Mouse (Mus musculus) regulatory T cell (primary cell): Measurements from ENCODE around the gene Zcchc14.

Source experiments
- in situ Hi-C: fragments of 300-600 bp; cut with MboI, MseI; formaldehyde crosslinking; loops from one replicate; pipeline ENCODE4 v1.15.1; 2025; ENCODE audit warnings: high pct_unique_total_duplicates

Zcchc14 gene

GRCm38 (mm10) chr8:121588750-121589149, 64.0 kb downstream of the Zcchc14 start:
- in situ Hi-C loops = loop anchor here (10.0 kb wide), 1 partner anchor 1754 kb away; no protein-coding TSS in a partner anchor

DNA sequence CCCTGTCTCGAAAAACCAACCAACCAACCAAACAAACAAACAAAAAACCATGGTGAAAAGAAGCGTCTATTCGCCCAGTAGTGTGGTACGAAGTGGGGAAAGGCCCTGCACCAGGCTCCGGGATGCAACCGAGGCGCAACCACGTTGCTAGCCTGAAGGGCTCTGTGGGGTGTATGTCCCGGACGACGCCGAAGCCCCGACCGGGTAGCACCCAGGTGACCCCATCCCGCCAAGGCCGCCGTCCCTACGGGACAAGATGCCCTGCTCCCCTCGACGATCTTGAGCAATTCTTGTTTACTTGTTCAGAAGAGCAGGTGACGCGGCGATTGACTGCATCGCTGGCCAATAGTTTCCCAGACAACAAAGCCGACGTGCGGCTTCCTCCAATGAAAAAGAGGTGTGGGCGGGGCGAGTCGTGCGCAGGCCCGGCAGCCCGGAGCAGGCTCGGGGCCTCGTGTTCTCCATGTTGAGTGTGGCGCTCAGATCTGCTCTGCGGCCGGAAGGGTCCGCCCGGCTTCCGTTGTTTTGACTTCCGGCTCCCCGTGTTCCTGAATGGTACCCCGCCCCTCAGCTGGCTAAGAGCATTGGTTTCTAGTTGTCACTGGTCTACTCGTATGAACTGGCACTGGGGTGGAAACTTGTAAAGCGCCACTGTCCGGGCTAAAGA, 67.4 kb downstream of the Zcchc14 start:
- in situ Hi-C loops = loop anchor here (10.0 kb wide), 1 partner anchor 1750 kb away; no protein-coding TSS in a partner anchor

GRCm38 (mm10) chr8:121584730-121585129, 68.0 kb downstream of the Zcchc14 start:
- in situ Hi-C loops = loop anchor here (10.0 kb wide), 1 partner anchor 1750 kb away; no protein-coding TSS in a partner anchor

DNA sequence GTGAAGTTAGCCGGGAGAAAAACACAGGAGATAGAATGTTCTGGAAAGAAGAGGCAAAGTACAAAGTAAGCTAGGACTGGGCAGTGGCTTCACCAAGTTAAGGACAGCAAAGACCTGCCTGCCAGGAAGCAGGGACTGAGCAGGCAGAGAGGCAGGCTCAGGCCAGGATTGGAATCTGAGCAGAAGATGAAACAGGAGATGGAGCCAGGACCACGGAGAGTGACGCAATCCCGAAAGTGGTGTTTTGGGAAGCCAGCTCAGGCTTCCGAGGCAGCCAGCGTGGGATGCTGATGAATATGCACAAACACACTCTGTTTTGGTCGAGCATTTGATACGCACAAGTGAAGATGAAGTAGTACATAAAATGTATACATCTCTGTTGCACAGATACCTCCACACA, 69.0 kb downstream of the Zcchc14 start:
- in situ Hi-C loops = loop anchor here (10.0 kb wide), 1 partner anchor 1749 kb away; no protein-coding TSS in a partner anchor

DNA sequence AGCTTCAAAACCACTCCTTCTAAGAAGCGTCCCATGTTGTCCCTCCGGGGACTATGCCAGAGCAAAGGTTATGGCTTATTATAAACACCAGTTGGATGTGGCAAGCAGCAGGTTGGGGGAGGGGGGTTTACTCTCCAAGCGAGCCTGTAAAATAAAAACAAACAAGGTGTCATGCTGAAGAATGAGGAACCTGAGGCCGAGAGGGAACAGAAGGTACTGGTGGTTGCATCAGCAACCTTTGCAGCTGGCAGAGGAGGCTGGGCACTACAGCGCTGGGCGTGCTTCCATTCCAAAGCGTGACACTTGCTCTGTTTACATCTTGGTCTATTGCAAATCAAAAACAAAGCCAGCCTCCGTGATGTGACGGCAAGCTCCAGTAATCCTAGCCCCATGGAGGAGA, 72.2 kb downstream of the Zcchc14 start:
- in situ Hi-C loops = loop anchor here (10.0 kb wide), 1 partner anchor 1746 kb away; no protein-coding TSS in a partner anchor

- in situ Hi-C loops = loop anchor here (10.0 kb wide), 1 partner anchor 986 kb away; the partner anchor contains the start of gene Cdt1
Measured at GRCm38 (mm10) chr8:121578676-121579451, 73.8 kb downstream of the Zcchc14 start, which contains the start of gene Fbxo31. Gene Fbxo31 (minus strand): TSS chr8:121578806.

- in situ Hi-C loops = loop anchor here (10.0 kb wide), 1 partner anchor 987 kb away; the partner anchor contains the start of gene Cdt1
Measured at GRCm38 (mm10) chr8:121577751-121578675, 74.7 kb downstream of the Zcchc14 start.

DNA sequence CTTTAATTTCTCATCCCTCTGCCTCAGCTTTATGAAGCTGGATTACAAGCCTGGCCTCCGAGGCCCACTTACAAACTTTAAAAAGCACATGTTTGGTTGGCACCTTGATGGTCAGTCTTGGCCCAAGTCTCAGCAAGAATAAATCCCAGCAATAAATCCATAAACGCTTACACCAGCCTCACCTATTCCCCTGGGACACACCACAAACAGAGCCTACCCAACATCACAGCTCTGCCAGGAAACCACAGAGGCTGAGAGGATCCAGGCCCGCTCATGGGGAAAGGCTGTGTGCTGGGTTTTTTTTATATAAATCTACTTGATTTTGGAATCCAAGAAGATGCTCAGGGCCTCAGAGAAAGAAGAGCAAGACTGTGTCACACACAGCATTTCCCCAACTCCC, 77.0 kb downstream of the Zcchc14 start:
- in situ Hi-C loops = loop anchor here (10.0 kb wide), 1 partner anchor 989 kb away; the partner anchor contains the start of gene Cdt1

- in situ Hi-C loops = loop anchor here (10.0 kb wide), 1 partner anchor 992 kb away; the partner anchor contains the start of gene Cdt1
Measured at GRCm38 (mm10) chr8:121573275-121573674, 79.4 kb downstream of the Zcchc14 start.

- in situ Hi-C loops = loop anchor here (10.0 kb wide), 1 partner anchor 993 kb away; the partner anchor contains the start of gene Cdt1
Measured at GRCm38 (mm10) chr8:121572121-121572520, 80.6 kb downstream of the Zcchc14 start.

DNA sequence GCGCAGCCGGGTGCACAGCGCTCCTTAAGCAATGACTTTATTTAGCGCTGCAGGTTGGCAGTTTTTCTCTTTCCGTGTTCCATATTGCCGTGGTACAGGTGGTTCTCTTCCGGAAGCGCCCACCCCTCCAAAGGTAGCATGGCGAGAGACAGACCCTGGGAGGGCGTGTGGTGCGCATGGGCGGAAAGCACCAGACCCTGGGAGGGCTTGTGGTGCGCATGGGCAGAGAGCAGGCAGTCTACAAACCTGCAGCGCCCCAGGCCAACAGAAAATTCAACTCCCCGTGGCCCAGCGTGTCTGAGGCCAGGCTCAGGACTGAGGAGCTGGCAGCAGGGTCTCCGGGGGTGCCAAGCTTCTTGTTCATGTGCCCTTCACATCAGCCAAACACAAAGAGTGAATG, 81.9 kb downstream of the Zcchc14 start:
- in situ Hi-C loops = loop anchor here (10.0 kb wide), 1 partner anchor 994 kb away; the partner anchor contains the start of gene Cdt1

DNA sequence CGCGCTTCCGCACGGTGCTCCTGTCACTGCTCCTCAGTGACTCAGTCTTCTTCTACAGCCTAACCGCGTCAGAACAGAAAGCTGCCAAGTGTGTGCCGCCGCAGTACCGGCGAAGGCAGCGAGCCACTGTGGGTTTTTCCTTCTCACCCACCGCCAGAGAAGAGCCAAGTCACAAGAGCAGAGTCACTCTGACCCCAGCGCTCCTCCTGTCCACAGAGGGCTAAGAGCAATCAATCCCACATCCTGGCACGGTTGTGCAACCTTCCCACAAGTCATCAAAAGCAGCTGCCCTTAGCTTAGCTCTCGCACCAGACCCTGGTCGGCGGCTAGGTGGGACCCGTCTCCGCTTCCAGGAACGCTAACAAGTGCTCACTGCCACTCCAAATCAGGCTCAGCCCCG, 82.4 kb downstream of the Zcchc14 start:
- in situ Hi-C loops = loop anchor here (10.0 kb wide), 1 partner anchor 994 kb away; the partner anchor contains the start of gene Cdt1

GRCm38 (mm10) chr8:121568321-121568720, 84.4 kb downstream of the Zcchc14 start:
- in situ Hi-C loops = no loop called here

GRCm38 (mm10) chr8:121563701-121564100, 89.0 kb downstream of the Zcchc14 start:
- in situ Hi-C loops = no loop called here

- in situ Hi-C loops = no loop called here
Measured at GRCm38 (mm10) chr8:121562941-121563351, 89.8 kb downstream of the Zcchc14 start.

- in situ Hi-C loops = no loop called here
Measured at GRCm38 (mm10) chr8:121561636-121562345, 90.9 kb downstream of the Zcchc14 start.

DNA sequence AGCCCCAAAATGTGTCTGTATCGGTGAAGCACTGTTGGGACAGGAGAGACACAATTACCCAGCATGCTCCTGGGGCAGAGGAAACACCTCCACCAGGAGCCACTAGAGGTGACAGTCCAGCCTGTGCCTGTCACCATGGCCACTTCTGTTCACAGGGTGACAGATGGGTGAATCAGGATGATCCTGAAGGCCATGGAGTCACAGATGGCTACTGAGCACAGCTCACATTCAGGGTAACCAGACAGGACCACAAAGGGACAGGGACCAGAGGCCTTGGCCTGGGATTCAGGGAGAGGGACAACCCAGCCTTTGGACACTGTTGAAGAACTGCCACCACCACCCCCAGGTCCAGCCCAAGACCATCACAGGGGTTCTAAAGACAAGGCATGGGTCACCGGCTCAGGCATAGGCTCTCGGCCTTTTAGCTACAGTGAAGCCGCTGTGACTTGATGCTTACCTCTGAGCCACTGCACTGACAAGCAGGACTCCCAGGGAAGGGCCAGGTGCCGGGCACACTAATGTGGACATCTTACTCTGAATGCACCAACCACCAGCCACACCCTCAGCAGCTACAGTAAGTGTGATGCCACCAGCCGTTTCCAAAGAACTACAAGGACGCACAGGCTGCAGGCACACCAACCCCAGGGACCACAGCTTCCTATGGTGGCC, 92.1 kb downstream of the Zcchc14 start:
- in situ Hi-C loops = no loop called here

DNA sequence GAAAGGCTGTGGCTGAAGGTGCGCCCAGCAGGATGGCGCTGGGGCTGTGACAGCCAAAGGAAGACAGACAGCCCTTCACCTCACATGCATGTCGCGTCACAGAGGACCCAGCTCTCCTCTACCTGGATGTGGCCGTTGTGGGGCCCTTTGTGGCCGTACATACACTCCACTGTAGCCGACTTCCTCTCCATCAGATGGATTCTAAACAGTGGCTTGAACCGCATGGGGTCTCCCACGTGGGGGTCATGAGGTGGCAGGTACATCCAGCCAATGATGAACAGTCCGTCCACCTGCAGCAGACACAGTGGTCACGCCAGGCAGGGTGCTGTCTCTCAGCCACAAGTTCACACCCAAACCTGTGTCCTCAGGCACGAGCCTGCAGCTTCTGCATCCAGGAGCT, 92.9 kb downstream of the Zcchc14 start:
- in situ Hi-C loops = no loop called here

GRCm38 (mm10) chr8:121558538-121558937, 94.2 kb downstream of the Zcchc14 start:
- in situ Hi-C loops = no loop called here

DNA sequence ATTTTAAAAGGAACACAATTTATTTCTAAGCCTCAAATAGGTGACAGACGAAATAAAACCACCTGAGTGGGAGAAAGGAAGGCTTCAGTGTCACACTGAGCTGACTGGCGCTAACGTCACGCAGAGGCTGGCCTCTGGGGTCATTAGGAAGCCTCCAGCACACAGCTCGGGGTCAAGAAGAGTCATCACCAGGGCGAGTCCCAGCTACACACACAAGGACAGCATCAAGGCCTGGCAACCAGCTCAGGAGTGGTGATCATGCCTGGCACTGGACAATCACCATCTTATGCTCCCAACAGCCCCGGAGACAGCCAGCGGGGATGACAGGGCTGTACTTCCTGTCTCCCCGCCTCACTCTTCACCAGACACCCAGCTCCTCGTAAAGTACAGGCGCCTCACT, 95.0 kb downstream of the Zcchc14 start:
- in situ Hi-C loops = no loop called here
